Mouse (Mus musculus): ENCODE data around the gene Plcg2. TPM values are rescaled to one million over a fixed set of nuclear protein-coding genes. Genes with fewer than 3 reads are reported as not detected.

Gene Plcg2
- polyA plus RNA-seq, 1 experiment from 2014 or later, result 3.6 TPM

DNA sequence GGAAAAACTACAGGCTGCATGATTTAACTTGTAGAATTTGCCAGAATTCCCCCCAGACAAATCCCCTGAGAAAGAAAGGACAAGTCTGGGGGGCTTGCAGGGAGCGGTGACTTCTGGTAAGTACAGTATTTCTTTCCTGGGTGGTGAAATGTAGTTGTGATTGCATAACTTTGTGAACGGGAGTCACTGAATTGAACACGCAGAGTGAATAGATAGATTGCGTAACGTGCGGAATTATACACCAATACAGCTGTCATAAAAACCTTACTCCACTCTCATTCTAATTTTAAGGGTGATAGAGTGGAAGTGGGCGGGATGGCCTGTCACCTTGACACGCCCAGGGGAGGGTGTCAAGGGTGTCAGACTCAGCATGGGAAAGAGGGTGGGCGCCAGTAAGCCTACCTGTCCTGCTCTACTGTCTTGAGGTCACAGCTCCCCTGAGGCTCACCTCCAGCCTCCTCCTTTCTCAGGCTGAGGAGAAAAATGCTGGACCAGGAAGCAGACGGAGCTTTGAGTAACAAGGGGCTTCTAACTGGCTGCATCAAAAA, 185.9 kb downstream of the Plcg2 start:
- no peaks in the 10 kb centered on the region for H3K36me3 ChIP-seq (ENCODE audit: control insufficient read depth, insufficient read depth, low read length)
- H3K4me1 ChIP-seq (ENCODE audit: control insufficient read depth, insufficient read depth, low read length), result no peaks in the 10 kb centered on the region; the same call in 1 of the 2 replicates
- H3K9ac ChIP-seq (ENCODE audit: low read depth, low read length), result no peak overlapping the region
- peak overlapping the region; percentile 11; the same call in 1 of the 2 replicates for H3K4me2 ChIP-seq (ENCODE audit: low read depth, low read length)
- no peak overlapping the region for H3K4me3 ChIP-seq (ENCODE audit: low read length)
- no peaks in the 10 kb centered on the region for H3K9me3 ChIP-seq (ENCODE audit: control insufficient read depth, low read length)
- no peaks in the 10 kb centered on the region for H3K27me3 ChIP-seq (replicated peaks; ENCODE audit: control insufficient read depth, insufficient read depth, low read length)
- 44% methylated on average over 10 of the region's 10 CpGs for WGBS
- peak overlapping the region; percentile 58 for H3K27ac ChIP-seq (ENCODE audit: low read length)
- peak; percentile 81 for ATAC-seq

- peak; percentile 63 for ATAC-seq
- no peak overlapping the region for H3K9ac ChIP-seq (ENCODE audit: low read depth, low read length)
- H3K9me3 ChIP-seq (ENCODE audit: control insufficient read depth, low read length), result no peaks in the 10 kb centered on the region
- H3K4me3 ChIP-seq (ENCODE audit: low read length), result no peak overlapping the region
- peak overlapping the region; percentile 58 for H3K27ac ChIP-seq (ENCODE audit: low read length)
- H3K36me3 ChIP-seq (ENCODE audit: control insufficient read depth, insufficient read depth, low read length), result no peaks in the 10 kb centered on the region
- peak overlapping the region; percentile 11; the same call in 1 of the 2 replicates for H3K4me2 ChIP-seq (ENCODE audit: low read depth, low read length)
- H3K27me3 ChIP-seq (replicated peaks; ENCODE audit: control insufficient read depth, insufficient read depth, low read length), result no peaks in the 10 kb centered on the region
- no peaks in the 10 kb centered on the region; the same call in 1 of the 2 replicates for H3K4me1 ChIP-seq (ENCODE audit: control insufficient read depth, insufficient read depth, low read length)
- WGBS, result 22% methylated on average over 11 of the region's 11 CpGs
Measured at GRCm38 (mm10) chr8:117684504-117684903, 186.4 kb downstream of the Plcg2 start.

Small RNA genes lying within 50 kb of the gene (microRNA-seq; reads per million reads assigned to microRNA genes)
- gene Gm27361 (not detected), gene Mir7077 (not detected), gene Mir7078 (not detected)

Other genes starting within 250 kb of the Plcg2 start
- 16.7 and 16.8 TPM in 2 replicates for gene Cmip, start 241.2 kb upstream of the Plcg2 start, polyA plus RNA-seq (2015; fragmentation: Nextera tagmentation; extraction: Ambion mirVana)
- 7.9 and 8.7 TPM in 2 replicates for gene Sdr42e1, start 175.4 kb downstream of the Plcg2 start, polyA plus RNA-seq (2015; fragmentation: Nextera tagmentation; extraction: Ambion mirVana)
- 50.8 and 52.4 TPM in 2 replicates for gene Hsd17b2, start 203.6 kb downstream of the Plcg2 start, polyA plus RNA-seq (2015; fragmentation: Nextera tagmentation; extraction: Ambion mirVana)

All from intestine, embryonic 16.5 days (tissue).